Mouse (Mus musculus): ENCODE measurements around the gene Diaph2. TPM values are rescaled to one million over a fixed set of nuclear protein-coding genes. Genes with fewer than 3 reads are reported as not detected.

Gene Diaph2
- total and polyA plus RNA-seq, 2 experiments: 3.2 to 13.3 TPM

DNA sequence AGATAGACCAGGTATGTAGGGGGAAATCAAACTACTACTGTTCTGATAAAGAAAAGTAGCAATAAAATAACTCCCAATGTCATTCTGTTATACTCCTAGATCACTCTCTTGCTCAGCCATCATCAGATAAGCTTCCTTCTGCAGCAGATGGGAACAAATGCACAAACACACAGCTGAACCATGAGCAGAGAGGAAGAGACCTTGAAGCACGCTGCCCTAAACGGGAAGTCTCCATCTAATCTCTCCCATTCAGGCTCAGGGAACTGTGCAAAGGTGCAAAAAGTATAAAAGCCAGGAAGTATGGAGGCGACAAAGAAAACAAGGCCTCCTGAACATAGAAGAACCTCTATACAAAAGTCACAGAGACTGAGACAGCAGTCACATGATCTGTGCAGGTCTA lies 6.6 kb upstream of the Diaph2 start:
- no peak for DNase-seq (ENCODE audit: extremely low read depth, low read depth, low spot score)
- no peak for TF ChIP-seq POLR2A (IDR thresholded peaks at IDR 0.05; ENCODE audit: extremely low read depth, insufficient read depth, low read length)
- TF ChIP-seq CTCF (IDR thresholded peaks at IDR 0.05; ENCODE audit: low read depth, low read length): no peak
- Histone ChIP-seq H3K36me3 (ENCODE audit: control insufficient read depth, insufficient read depth, low read length) (no peaks in the 10 kb centered on the region), H3K27me3 (ENCODE audit: control insufficient read depth, insufficient read depth, low read length) (no peaks in the 10 kb centered on the region), H3K4me1 (ENCODE audit: control insufficient read depth, insufficient read depth, low read length) (no peaks in the 10 kb centered on the region), H3K9ac (ENCODE audit: low read depth, low read length) (no peak overlapping the region), H3K27ac (replicated peaks; ENCODE audit: insufficient read depth, low read depth, low read length) (no peak overlapping the region), H3K79me2 (ENCODE audit: control insufficient read depth, insufficient read depth, low read length) (no peaks in the 10 kb centered on the region), H3K4me3 (ENCODE audit: insufficient read depth, low read depth, low read length) (no peak overlapping the region)
- 71% methylated on average over 3 of the region's 3 CpGs for whole genome bisulfite sequencing

DNA sequence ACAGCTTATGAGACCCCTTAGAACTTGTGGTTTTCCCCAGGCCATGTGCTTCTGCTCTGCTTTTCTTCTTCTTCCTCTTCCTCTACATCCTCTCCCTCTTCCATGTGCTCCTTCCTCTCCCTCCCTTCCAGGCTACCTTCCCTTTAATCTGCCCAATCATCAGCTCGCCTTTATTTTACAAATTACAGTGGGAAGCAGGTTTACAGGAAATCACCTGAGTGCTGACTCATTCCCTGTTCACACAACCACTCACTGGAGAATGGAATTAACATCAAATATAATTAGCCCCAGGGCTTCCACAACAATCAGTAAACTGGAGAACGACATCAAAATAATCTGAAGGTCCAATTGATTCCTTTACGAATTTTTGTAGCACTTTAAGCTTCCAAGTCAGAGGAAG lies 3.6 kb upstream of the Diaph2 start:
- WGBS: 67% methylated on average over 3 of the region's 3 CpGs
- no peak overlapping the region for H3K27ac ChIP-seq (replicated peaks; ENCODE audit: insufficient read depth, low read depth, low read length)

DNA sequence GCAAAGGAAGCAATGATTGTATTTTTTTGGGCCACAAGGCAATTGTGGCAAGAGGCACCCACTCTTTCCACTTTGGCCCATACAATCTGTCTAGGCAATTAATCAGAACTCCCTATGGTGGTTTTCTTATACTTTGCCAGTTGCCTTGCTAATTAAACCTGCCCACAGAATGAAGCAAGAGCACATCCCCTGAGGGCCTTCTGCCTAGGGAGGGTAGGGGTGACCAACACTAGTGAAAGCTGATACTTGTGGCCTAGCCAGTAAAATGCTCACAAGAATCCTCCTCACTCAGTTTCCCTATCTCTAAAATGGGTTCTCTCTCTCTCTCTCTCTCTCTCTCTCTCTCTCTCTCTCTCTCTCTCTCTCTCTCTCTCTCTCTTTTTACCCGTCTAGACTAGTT lies 440 bp upstream of the Diaph2 start:
- no peak for DNase-seq (ENCODE audit: extremely low read depth, low read depth, low spot score)
- H3K4me3 ChIP-seq (ENCODE audit: insufficient read depth, low read depth, low read length): peak overlapping the region; percentile 89; the same call in 1 of the 2 replicates
- no peak for TF ChIP-seq CTCF (IDR thresholded peaks at IDR 0.05; ENCODE audit: low read depth, low read length)
- no peak for TF ChIP-seq POLR2A (IDR thresholded peaks at IDR 0.05; ENCODE audit: extremely low read depth, insufficient read depth, low read length)

More for the DNA sequence above, 3.6 kb upstream of the Diaph2 start:
- DNase-seq (ENCODE audit: extremely low read depth, low read depth, low spot score): no peak
- Histone ChIP-seq H3K36me3 (ENCODE audit: control insufficient read depth, insufficient read depth, low read length) (no peaks in the 10 kb centered on the region), H3K9ac (ENCODE audit: low read depth, low read length) (no peak overlapping the region), H3K4me1 (ENCODE audit: control insufficient read depth, insufficient read depth, low read length) (peaks cover 1% of the 10 kb centered on the region; the same call in 1 of the 2 replicates), H3K27me3 (ENCODE audit: control insufficient read depth, insufficient read depth, low read length) (no peaks in the 10 kb centered on the region), H3K4me3 (ENCODE audit: insufficient read depth, low read depth, low read length) (no peak overlapping the region), H3K79me2 (ENCODE audit: control insufficient read depth, insufficient read depth, low read length) (peaks cover 2% of the 10 kb centered on the region; the same call in 1 of the 2 replicates)
- TF ChIP-seq POLR2A (IDR thresholded peaks at IDR 0.05; ENCODE audit: extremely low read depth, insufficient read depth, low read length): no peak
- TF ChIP-seq CTCF (IDR thresholded peaks at IDR 0.05; ENCODE audit: low read depth, low read length): no peak

DNA sequence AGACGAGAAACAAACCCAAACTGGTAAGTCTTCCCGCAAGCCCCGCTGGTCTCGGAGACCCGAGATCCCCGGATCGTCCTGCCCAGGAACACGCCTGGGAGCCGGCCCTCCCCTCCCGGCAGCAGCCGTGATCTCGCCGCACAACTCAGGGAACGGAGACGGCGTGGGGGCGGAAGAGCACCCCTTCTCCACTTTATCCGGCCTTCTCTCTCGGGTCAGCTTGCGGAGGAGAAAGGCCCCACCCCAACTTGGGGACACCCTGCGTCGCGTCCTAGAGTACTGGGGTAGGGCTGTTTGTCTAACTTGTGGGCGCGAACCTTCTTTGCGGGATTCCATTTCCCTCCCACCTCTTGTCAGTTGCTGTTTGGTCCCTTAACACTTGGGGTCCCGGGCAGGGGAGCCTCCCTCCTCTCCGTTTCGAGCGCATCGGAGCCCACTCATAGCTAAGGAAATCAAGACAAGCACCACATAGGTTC lies 590 bp downstream of the Diaph2 start:
- H3K4me1 ChIP-seq (ENCODE audit: control insufficient read depth, insufficient read depth, low read length): peaks cover 3% of the 10 kb centered on the region
- no peaks in the 10 kb centered on the region for H3K36me3 ChIP-seq (ENCODE audit: control insufficient read depth, insufficient read depth, low read length)
- H3K27me3 ChIP-seq (ENCODE audit: control insufficient read depth, insufficient read depth, low read length): no peaks in the 10 kb centered on the region
- H3K4me3 ChIP-seq (ENCODE audit: insufficient read depth, low read depth, low read length): peak overlapping the region; percentile 89
- 0% methylated on average over 22 of the region's 31 CpGs for WGBS
- peak overlapping the region; percentile 86 for H3K9ac ChIP-seq (ENCODE audit: low read depth, low read length)
- H3K79me2 ChIP-seq (ENCODE audit: control insufficient read depth, insufficient read depth, low read length): peaks cover 2% of the 10 kb centered on the region; the same call in 1 of the 2 replicates
- no peak for TF ChIP-seq POLR2A (IDR thresholded peaks at IDR 0.05; ENCODE audit: extremely low read depth, insufficient read depth, low read length)
- TF ChIP-seq CTCF (IDR thresholded peaks at IDR 0.05; ENCODE audit: low read depth, low read length): no peak
- DNase-seq (ENCODE audit: extremely low read depth, low read depth, low spot score): peak; percentile 24
- H3K27ac ChIP-seq (replicated peaks; ENCODE audit: insufficient read depth, low read depth, low read length): peak overlapping the region; percentile 91

More for the DNA sequence above, 440 bp upstream of the Diaph2 start:
- H3K4me1 ChIP-seq (ENCODE audit: control insufficient read depth, insufficient read depth, low read length): peaks cover 3% of the 10 kb centered on the region; the same call in 1 of the 2 replicates
- H3K9ac ChIP-seq (ENCODE audit: low read depth, low read length): no peak overlapping the region
- no peaks in the 10 kb centered on the region for H3K27me3 ChIP-seq (ENCODE audit: control insufficient read depth, insufficient read depth, low read length)
- no peak overlapping the region for H3K27ac ChIP-seq (replicated peaks; ENCODE audit: insufficient read depth, low read depth, low read length)
- WGBS: 0% methylated on average over 1 of the region's 1 CpGs
- H3K79me2 ChIP-seq (ENCODE audit: control insufficient read depth, insufficient read depth, low read length): peaks cover 2% of the 10 kb centered on the region; the same call in 1 of the 2 replicates
- no peaks in the 10 kb centered on the region for H3K36me3 ChIP-seq (ENCODE audit: control insufficient read depth, insufficient read depth, low read length)

DNA sequence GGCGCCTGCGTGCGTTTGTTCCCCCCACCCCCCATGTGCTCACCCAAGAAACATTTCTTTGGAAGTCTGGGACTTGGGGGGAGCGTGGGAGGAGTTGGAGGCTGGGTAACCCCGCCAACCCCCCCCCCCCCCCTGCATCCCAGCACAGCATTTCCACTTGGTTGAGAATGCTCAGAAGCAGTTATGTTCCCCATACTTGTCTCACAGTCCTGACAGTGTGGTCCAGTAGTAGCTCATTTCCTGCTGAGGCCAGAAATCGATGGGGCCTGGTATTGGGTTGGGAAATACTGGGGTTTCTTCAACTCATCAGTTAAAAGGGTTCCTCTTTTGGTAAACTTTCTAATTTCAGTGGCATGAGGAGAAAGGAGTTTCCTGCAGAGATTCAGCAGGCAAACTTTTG lies 1.1 kb downstream of the Diaph2 start:
- no peaks in the 10 kb centered on the region for H3K27me3 ChIP-seq (ENCODE audit: control insufficient read depth, insufficient read depth, low read length)
- WGBS: 2% methylated on average over 6 of the region's 6 CpGs
- H3K4me3 ChIP-seq (ENCODE audit: insufficient read depth, low read depth, low read length): peak overlapping the region; percentile 89
- TF ChIP-seq CTCF (IDR thresholded peaks at IDR 0.05; ENCODE audit: low read depth, low read length) (no peak), POLR2A (IDR thresholded peaks at IDR 0.05; ENCODE audit: extremely low read depth, insufficient read depth, low read length) (no peak)
- peaks cover 2% of the 10 kb centered on the region; the same call in 1 of the 2 replicates for H3K79me2 ChIP-seq (ENCODE audit: control insufficient read depth, insufficient read depth, low read length)
- H3K36me3 ChIP-seq (ENCODE audit: control insufficient read depth, insufficient read depth, low read length): no peaks in the 10 kb centered on the region
- peak overlapping the region; percentile 91 for H3K27ac ChIP-seq (replicated peaks; ENCODE audit: insufficient read depth, low read depth, low read length)
- peak; percentile 66 for DNase-seq (ENCODE audit: extremely low read depth, low read depth, low spot score)
- H3K9ac ChIP-seq (ENCODE audit: low read depth, low read length): peak overlapping the region; percentile 86
- H3K4me1 ChIP-seq (ENCODE audit: control insufficient read depth, insufficient read depth, low read length): peaks cover 3% of the 10 kb centered on the region

DNA sequence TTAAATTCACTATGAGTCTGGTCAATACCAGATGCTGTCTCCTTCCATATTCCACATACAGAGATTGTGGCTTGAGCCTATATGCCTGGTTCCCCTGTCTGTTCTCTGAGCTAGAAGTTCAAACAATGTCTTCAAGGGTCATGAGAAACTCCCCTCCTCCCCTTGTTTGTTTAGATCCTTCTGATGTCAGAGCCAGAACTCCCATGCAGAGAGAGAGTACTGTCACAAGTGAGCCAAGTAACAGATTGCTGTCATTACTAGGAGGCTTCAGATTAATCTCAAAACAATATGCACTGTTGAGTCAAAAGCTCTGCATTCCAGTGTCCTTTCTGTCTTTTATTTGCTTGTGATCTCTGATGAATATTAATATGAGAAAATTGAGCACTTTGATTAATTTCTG lies 7.1 kb downstream of the Diaph2 start:
- H3K79me2 ChIP-seq (ENCODE audit: control insufficient read depth, insufficient read depth, low read length): no peaks in the 10 kb centered on the region; the same call in 1 of the 2 replicates
- no peak overlapping the region for H3K9ac ChIP-seq (ENCODE audit: low read depth, low read length)
- peaks cover 4% of the 10 kb centered on the region; the same call in 1 of the 2 replicates for H3K4me1 ChIP-seq (ENCODE audit: control insufficient read depth, insufficient read depth, low read length)
- no peaks in the 10 kb centered on the region for H3K36me3 ChIP-seq (ENCODE audit: control insufficient read depth, insufficient read depth, low read length)
- TF ChIP-seq CTCF (IDR thresholded peaks at IDR 0.05; ENCODE audit: low read depth, low read length) (no peak), POLR2A (IDR thresholded peaks at IDR 0.05; ENCODE audit: extremely low read depth, insufficient read depth, low read length) (no peak)
- peak; percentile 67 for DNase-seq (ENCODE audit: extremely low read depth, low read depth, low spot score)
- no peaks in the 10 kb centered on the region for H3K27me3 ChIP-seq (ENCODE audit: control insufficient read depth, insufficient read depth, low read length)
- no peak overlapping the region for H3K27ac ChIP-seq (replicated peaks; ENCODE audit: insufficient read depth, low read depth, low read length)
- H3K4me3 ChIP-seq (ENCODE audit: insufficient read depth, low read depth, low read length): no peak overlapping the region

Data from liver, adult 2 months (tissue).